Mouse (Mus musculus) liver, postnatal 0 days (tissue): ENCODE measurements around the gene Arhgef2.
"Not testable (repeated sequence)": the region's sequence is repeated elsewhere in the genome, so short reads cannot be mapped to it uniquely, and the experiment has no call there.

Experiments used
- CTCF ChIP-seq: sonication (generic); IDR thresholded peaks from 2 replicates; pipeline ENCODE4 v1.5.1; 2016; ENCODE audit warnings: antibody characterized with exemption, low read depth
- EP300 ChIP-seq: IDR thresholded peaks from 2 replicates; pipeline ENCODE4 v1.6.1; 2016; ENCODE audit warnings: antibody characterized with exemption, low read depth, mild to moderate bottlenecking

- TF ChIP-seq CTCF, EP300: not testable (repeated sequence)
These were observed 9.2 kb upstream of the Arhgef2 start for GRCm38 (mm10) chr3:88596547-88596946.
